Mouse (Mus musculus) layer of hippocampus, postnatal 14 days (tissue): ENCODE measurements around the gene Map4k3. TPM values are rescaled to one million over a fixed set of nuclear protein-coding genes. Genes with fewer than 3 reads are reported as not detected.
A peak's percentile ranks its signal among the peaks of the same experiment; 100 is the strongest.

Experiments used
- DNase-seq, 2 experiments: peaks; one replicate each; pipeline ENCODE4 v3.0.0; 2021 to 2022; ENCODE audit warnings: low spot score in 2 of 2, mixed read lengths in 1 of 2
- total RNA-seq, 2 experiments: library from RNA; stranded (reverse); gene quantifications; 2 replicates each; pipeline ENCODE4 v1.2.3; 2021

Map4k3 gene
- total RNA-seq, 2 experiments from 2014 or later = 83.3 to 85.6 TPM

GRCm38 (mm10) chr17:80688701-80689100, 39.6 kb downstream of the Map4k3 start:
- no peak for DNase-seq

- DNase-seq = no peak
These were observed 42.2 kb downstream of the Map4k3 start for GRCm38 (mm10) chr17:80686066-80686465.

DNA sequence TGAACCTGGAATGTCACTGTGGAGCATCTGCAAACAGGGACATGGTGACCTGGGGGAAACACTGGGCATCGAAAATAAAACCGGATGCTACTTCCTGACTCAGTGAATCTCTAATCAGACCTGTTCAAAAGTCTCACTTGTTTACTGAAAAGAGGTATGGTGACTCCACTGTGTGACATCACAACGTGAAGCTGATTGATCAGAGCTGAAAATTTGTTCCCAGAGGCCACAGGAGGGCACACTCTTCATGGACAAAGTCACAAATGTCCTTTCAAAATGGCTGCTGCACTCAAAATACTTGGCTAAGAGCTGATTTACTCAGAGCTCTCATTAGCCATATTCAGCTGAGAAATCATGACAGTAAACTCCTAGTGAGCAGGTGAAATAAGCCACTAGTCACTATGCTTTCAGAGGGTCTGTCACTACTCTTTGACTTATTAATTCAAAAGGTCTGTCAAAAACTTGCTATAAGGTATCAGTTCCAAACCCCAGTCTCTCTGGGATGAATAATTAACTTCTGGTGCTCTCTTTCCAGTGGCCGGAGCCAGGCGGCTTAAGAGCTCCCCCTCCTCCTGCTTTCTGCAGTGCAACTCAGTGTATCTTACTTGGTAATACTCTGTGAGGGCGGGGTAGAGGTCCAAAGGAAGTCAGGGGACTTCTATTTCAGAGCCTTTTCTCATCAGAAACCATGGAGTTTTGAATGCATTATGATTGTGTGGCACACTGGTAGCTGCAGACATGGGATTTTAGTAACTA, 44.3 kb downstream of the Map4k3 start:
- peak in 1 of 2 experiments; percentile 41 for DNase-seq

- DNase-seq = no peak
These were observed 45.2 kb downstream of the Map4k3 start for GRCm38 (mm10) chr17:80683041-80683440.

GRCm38 (mm10) chr17:80678190-80678589, 50.1 kb downstream of the Map4k3 start:
- DNase-seq = no peak

DNA sequence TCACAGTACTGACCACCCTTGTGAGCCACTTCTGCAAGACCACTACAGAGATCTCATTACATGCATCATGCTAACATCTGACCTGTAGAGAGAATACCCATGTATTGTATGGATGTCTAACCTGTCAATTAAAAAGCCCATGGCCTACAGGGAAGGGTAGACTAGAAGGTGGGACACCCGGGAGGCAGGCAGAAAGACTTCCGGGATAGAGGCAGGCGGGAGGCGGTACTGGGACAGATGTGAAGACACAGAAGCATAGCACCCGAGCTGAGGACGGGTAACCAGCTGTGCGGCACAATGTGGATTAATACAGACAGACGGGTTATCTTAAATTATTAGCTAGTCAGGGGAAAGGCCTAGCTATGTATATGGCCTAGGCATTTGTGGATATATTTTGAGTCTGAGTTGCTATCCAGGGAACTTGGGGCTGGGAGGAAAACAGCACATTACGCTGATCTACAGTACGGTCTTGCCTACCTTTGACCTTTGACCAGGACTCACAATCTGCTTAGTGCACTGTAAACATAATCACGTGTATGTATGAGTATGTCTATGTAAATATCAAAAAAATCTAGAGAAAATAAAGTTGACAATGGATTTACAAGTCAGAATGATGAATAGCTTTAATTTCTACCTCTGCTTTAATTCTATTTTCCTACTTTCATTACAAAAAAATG, 51.3 kb downstream of the Map4k3 start:
- no peak for DNase-seq

DNA sequence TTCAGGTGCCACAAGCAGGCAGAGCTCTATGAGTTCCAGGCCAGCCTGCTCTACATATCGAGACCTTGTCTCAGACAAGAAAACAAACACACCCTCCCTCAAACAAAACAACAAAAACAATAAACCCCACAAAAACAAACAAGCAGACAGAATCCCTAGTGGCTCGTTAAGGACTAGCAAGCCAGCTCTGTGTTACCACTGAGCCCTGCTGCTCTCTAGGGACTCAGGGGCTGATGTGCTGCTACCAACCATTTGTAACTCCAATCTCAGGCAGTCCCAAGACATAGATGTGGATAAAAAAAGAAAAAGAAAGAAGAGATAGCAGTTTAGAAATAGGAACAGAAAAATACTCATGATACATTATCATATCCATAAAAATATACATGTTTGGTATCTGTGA, 52.1 kb downstream of the Map4k3 start:
- DNase-seq = no peak

DNA sequence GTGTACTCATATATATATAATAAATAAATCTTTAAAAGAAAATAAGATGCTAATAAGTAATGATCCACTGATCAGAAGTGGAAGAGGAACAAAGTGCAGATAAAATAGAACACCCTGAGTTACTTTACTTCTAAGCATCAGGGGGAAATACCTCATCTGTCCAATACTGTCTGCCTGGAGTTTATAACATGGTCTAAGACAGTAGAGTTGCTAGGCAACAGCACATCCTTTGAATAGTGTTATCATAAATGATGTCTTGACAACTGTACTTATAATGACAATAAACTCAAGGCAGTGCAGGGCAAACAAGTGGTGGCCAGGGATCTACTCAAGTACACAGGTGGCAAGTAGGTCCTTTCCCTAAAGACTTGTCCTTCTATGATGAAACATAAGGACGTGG, 57.9 kb downstream of the Map4k3 start:
- DNase-seq = no peak

GRCm38 (mm10) chr17:80663623-80664022, 64.7 kb downstream of the Map4k3 start:
- DNase-seq = no peak

DNA sequence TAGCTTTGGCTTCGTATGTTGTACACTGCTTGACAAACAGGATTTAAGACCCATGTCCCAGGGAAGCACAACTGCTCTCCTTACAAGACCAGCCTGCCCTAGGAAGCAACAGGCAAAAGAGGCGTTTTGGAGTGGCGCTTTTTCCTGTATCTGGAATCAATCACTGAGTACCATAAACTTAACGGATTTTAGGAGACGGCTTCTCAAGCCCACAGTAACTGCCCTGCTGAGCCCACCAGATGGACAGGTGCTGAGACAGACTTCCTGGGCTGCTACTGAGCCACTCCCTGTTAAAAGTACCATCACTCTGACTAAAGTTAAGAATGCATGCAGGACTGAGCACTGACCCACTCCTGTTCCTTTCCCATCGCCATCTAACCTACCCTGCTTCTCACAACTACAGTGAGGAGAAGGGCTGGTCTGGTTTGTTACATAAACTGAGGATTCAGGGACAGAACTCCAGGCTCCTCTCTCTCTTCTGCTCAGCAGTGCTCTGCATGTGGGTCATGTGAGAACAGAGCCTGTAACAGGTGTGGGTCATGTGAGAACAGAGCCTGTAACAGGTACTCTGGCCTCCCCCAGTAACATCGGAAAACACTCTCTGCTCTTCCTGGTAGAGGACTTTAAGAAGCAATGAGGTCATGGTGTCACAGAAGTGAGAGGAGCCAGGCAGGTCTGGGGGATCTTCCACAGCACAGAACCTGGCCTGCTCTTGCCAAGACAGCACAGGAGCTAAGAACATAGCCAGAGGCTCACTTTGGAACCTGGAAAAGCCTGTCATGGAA, 65.3 kb downstream of the Map4k3 start:
- DNase-seq = no peak

DNA sequence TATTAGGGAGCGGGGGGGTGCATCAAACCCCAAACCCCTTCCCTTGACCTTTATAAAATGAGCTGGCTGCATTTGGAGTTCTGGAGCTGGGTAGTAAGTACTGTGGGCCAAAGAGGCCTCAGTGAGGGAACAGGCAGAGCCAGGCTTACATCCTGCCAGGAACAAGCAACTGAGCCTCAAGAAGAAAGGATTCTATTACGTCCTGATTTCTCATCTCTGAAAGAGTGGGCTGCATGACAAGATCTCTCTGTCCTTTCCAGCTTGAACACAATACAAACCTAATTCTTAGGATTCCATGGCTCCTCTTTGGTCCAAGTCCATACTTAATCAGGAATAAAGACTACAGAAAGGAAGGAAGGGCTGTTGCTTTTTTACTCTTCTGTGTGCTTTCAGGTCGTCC, 66.4 kb downstream of the Map4k3 start:
- peak in 1 of 2 experiments; percentile 49 for DNase-seq

DNA sequence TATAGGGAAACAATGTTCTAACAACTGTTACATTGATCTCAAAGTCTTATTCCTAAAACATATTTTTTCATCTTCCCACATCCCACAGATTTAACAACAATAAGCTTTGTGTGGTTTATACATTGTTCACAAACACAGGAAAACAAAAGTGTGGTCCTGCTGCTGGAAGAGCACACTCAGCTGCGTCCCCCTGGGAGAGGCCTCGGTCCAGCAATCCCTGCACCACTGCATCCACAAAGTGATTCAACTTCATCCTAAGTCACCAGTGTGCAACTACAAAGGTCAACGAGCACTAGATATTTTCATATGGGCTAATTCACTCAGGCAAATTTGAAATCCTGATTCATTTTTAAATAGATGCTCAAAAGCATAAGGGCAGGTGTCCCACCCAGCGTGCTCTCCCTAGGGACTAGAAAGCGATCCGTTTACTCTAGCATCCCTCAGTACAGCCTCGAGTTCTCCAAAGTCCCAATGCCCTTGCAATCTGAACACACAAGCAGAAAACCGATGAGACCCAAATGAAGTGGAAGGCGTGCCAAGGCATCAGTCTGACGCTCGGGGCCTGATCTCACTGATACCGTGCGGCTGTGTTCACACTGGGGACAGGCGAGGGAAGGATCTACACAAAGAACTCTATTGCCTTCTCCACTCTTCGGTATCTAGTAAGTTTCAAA, 67.4 kb downstream of the Map4k3 start:
- DNase-seq = no peak

DNA sequence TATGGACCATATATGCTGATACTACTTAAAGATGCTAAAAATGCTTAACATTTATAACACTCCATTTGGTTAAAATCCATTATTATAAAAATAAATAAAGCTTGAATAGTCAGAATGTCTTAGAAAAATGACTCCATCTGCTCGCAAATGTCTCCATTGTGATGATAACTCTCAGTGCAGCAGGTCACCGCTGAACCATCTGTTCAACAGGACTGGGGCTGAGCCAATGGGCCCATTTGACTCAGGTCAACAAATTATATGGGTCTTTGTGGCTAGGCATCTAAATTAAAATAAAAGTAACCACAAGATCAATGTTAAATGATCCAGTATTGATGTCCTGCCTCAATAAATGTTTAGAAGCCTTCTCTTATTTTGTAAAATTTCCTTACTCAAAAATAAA, 68.1 kb downstream of the Map4k3 start:
- no peak for DNase-seq

DNA sequence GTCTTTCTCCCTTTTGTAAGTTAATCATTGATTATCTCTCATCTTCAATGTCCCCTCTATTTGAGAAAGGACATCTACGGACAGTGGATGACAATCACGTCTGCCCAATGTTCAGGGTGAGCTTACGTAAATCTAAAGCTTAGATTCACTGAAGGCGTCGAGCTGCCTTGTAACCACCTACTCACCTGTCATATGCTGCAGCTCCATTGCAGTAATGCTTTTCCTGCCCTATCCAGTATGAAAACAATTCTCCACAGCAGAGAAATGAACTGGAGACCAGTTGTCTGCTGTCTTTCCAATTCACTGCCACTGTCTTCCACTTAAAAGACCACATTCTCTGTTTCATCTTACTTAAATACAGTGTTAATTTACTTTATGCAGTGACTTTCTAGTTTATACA, 68.5 kb downstream of the Map4k3 start:
- no peak for DNase-seq

DNA sequence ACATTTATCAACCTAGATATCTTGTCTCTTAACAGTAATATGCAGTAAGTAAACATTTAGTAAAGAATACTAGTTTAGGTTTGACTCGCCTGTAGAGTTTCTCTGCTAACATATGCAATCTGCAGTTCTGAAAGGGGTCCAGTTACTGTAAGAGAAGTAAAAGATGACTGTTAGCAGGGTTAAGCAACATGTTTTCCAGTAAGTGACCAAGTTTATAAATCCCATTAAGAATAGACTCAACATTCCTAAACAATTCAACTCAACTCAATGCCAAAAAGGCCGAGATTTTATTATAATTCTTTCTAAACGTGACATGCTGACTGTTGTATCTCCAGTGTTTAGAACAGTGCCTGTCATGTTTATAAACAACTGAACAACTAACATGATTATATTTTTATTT, 74.0 kb downstream of the Map4k3 start:
- DNase-seq = no peak

DNA sequence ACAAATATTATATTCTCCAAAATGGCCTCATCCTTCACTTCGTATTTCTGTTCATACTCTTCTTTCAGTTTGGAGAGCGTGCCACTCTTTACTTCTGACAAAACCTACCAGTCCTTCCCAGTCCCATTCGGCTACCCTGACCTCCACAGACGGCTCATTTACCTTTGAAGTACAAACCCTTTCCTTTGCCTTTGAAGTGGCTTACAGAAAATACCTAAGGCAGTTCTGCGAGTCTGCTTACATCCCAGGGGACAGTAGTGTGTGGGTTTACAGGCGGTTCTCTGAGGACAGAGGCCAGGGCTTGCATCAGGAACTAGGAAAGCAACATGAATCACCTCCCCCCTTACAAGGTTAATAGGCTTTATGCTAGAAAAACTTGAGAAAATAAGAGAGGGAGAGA, 75.5 kb downstream of the Map4k3 start:
- no peak for DNase-seq

DNA sequence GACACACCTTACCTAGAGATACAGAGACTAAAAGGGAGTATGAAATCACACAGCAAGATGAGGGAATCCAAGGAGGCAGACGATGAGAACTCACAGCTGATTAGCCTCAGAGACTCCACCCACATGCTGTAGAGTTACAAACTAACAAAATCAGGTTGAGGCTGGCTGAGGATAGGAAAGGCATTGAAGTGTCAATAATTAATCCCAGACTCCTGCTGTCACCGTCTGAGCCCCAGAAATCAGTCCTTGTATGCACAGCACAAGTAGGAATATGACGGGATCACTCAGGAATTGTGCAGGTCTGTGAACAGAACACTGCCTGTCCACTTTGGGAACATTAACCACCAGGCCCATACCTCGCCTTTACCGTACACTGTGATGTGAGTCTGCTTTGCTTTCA, 81.4 kb downstream of the Map4k3 start:
- no peak for DNase-seq

DNA sequence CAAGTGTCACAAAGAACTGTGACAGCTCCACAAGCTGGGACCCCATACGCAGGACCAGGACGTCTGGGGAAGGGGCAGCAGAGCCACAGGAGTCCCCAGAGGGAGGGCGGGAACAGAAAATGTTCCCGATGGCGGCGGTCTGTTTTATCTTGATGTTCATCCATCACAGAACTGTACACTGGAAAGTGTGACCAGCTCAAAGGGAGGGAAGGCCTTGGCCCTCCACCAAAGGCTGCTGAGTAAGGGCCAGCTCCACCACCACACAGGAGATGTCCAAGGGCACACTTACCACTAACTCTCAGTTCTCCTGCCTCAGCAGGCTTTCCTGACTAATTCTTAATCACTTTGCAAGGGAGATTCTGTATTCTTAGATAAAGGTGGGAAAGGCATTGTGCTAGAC, 82.2 kb downstream of the Map4k3 start:
- DNase-seq = no peak

DNA sequence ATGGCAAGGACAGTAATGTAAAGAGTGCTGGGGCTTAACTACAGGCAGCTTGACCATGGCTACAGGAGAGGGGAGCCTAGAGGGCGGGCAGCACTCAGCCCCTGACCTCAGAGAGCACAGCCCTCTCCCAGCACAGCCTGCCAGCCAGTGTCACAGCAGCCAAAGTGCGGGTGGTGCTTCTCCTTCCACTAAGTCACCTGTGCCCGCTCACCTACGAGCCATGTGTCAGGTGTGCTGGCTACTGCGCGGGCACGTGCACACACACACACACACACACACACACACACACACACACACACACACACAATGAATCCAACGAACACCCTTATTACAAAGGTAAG, 82.6 kb downstream of the Map4k3 start:
- DNase-seq = no peak

DNA sequence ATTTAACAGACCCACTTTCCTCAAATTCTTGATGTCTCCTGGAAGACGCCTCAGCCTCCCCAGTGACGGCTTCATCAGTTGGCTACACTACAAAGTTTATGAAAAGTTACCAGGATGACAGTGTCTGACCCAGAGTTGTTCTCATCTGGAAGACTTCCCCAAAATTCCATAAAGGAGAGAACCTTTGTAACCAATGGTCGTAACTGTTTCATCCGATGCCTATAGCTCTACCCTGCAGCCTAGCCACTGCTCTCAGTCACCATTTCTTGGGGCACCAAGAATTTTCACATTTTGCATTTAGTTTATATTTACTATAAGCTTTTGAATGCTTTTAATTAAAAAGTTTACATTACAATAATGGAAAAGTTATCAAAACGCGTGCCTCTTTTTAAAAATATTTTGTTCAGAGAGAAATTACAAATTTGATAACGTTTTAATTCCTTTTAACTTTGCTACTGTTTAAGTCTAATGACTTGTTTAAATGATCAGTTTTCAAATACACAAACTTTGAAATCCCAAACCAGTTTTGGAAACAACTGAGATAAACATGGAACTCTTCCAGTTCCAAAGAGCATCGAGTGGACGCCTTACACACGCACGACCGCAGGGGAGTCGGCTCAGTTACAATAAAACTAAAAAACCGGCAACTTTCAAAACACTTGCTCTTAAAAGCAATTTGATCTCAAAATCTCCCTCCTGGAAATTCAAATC, 83.1 kb downstream of the Map4k3 start:
- no peak for DNase-seq

GRCm38 (mm10) chr17:80644567-80644966, 83.7 kb downstream of the Map4k3 start:
- no peak for DNase-seq
